Mouse (Mus musculus) intestine, embryonic 16.5 days (tissue): ENCODE measurements around the gene Hspbp1. TPM values are rescaled to one million over a fixed set of nuclear protein-coding genes. Genes with fewer than 3 reads are reported as not detected.

Experiments used
- ATAC-seq: fragments of 200-750 bp; cut with Nextera tagmentation; 2 replicates; pipeline ENCODE4 v1.8.0; 2017; ENCODE audit warnings: moderate TSS enrichment, moderate library complexity
- H3K27ac ChIP-seq: fragments of 300-500 bp; sonication (generic); 2 replicates; pipeline ENCODE4 v1.5.1; 2014; ENCODE audit warnings: mild to moderate bottlenecking, low read length
- H3K27me3 ChIP-seq: fragments of 300-500 bp; sonication (generic); replicated peaks from 2 replicates; pipeline ENCODE4 v1.6.1; 2014; ENCODE audit warnings: low read length, control low read depth, mixed read lengths; ENCODE audit not compliant: control insufficient read depth, insufficient read depth
- H3K36me3 ChIP-seq: fragments of 300-500 bp; sonication (generic); 2 replicates; pipeline ENCODE4 v1.6.1; 2014; ENCODE audit warnings: low read length, control low read depth; ENCODE audit not compliant: control insufficient read depth, insufficient read depth
- H3K4me1 ChIP-seq: fragments of 300-500 bp; sonication (generic); 2 replicates; pipeline ENCODE4 v1.6.1; 2014; ENCODE audit warnings: low read length, control low read depth, mixed read lengths; ENCODE audit not compliant: control insufficient read depth, insufficient read depth
- H3K4me2 ChIP-seq: fragments of 300-500 bp; sonication (generic); 2 replicates; pipeline ENCODE4 v1.6.1; 2014; ENCODE audit warnings: low read depth, low read length, control low read depth
- H3K4me3 ChIP-seq: fragments of 300-500 bp; sonication (generic); 2 replicates; pipeline ENCODE4 v1.5.1; 2014; ENCODE audit warnings: mild to moderate bottlenecking, low read length
- H3K9ac ChIP-seq: fragments of 300-500 bp; sonication (generic); 2 replicates; pipeline ENCODE4 v1.6.1; 2014; ENCODE audit warnings: low read depth, low read length
- H3K9me3 ChIP-seq: fragments of 300-500 bp; sonication (generic); 2 replicates; pipeline ENCODE4 v1.6.1; 2016; ENCODE audit warnings: low read length, control low read depth; ENCODE audit not compliant: control insufficient read depth
- WGBS: fragments of 180-500 bp; shearing (Covaris S2); extraction: QIAGEN DNeasy Blood & Tissue Kit; methylation state at CpG from one replicate; pipeline ENCODE4 v1.1.7; 2014; 5-methylcytosine and 5-hydroxymethylcytosine counted together
- polyA plus RNA-seq: library from polyadenylated mRNA; unstranded; fragments of >200 nt; fragmentation: Nextera tagmentation; extraction: Ambion mirVana; gene quantifications from 2 replicates; pipeline ENCODE4 v1.2.1, GENCODE M21; 2015

Gene Hspbp1
- polyA plus RNA-seq, 1 experiment from 2014 or later, result 95.4 TPM

- H3K36me3 ChIP-seq, result no peaks in the 10 kb centered on the region
- no peak overlapping the region for H3K27ac ChIP-seq
- H3K9me3 ChIP-seq, result no peaks in the 10 kb centered on the region
- H3K9ac ChIP-seq, result no peak overlapping the region
- H3K4me2 ChIP-seq, result no peak overlapping the region
- H3K27me3 ChIP-seq, result no peaks in the 10 kb centered on the region
- no peak for ATAC-seq
- no peak overlapping the region for H3K4me3 ChIP-seq
- peaks cover 30% of the 10 kb centered on the region for H3K4me1 ChIP-seq
- WGBS, result 85% methylated on average over 5 of the region's 5 CpGs
Observed at GRCm38 (mm10) chr7:4652726-4653125, 32.1 kb downstream of the Hspbp1 start.

DNA sequence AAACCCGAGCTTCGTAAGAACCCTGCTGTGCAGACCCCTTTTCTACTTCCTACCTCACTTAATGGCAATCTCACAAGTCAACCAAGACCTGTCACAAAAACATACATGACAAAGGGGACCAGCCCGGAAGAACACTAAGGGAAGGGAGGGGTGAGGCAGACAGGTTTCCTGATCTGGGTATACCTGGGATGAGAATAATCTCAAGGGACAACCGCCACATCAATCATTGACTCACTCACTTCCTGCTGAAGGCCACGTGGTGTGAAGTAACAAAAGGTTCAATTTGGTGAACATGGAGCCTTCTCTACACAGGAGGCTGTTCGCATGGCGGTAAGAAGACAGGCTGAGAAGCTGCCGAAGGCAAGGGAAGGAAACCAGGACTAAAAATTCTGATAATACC, 33.3 kb downstream of the Hspbp1 start:
- H3K27ac ChIP-seq, result no peak overlapping the region
- H3K4me1 ChIP-seq, result peaks cover 21% of the 10 kb centered on the region
- H3K4me3 ChIP-seq, result no peak overlapping the region
- H3K9ac ChIP-seq, result no peak overlapping the region
- 71% methylated on average over 8 of the region's 8 CpGs for WGBS
- no peaks in the 10 kb centered on the region for H3K36me3 ChIP-seq
- H3K4me2 ChIP-seq, result no peak overlapping the region
- H3K9me3 ChIP-seq, result no peaks in the 10 kb centered on the region
- H3K27me3 ChIP-seq, result no peaks in the 10 kb centered on the region
- peak; percentile 59 for ATAC-seq

DNA sequence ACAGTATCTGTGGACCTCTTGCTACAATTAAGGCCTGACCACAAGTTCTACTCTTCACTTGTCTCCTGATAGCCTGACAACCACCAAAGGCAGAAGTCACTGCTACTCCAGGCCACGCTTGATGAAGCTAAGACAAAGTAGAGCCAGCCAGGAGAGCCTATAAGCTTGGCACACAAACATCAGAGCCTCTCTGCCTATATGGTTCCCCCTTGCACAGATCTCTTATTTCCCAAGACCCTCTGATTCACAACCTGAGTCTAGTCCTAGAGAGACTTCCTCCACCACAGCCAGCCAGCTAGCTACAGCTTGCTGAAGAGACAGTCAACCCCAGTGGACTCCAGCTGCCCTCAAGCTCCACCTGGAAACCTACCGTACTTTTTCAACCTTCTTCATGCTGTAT, 36.9 kb downstream of the Hspbp1 start:
- H3K4me1 ChIP-seq, result peaks cover 6% of the 10 kb centered on the region; the same call in 1 of the 2 replicates
- H3K4me2 ChIP-seq, result no peak overlapping the region
- H3K36me3 ChIP-seq, result peaks cover 7% of the 10 kb centered on the region
- H3K9ac ChIP-seq, result no peak overlapping the region
- ATAC-seq, result no peak
- 87% methylated on average over 2 of the region's 2 CpGs for WGBS
- H3K27me3 ChIP-seq, result no peaks in the 10 kb centered on the region
- H3K4me3 ChIP-seq, result no peak overlapping the region
- no peaks in the 10 kb centered on the region for H3K9me3 ChIP-seq
- no peak overlapping the region for H3K27ac ChIP-seq

DNA sequence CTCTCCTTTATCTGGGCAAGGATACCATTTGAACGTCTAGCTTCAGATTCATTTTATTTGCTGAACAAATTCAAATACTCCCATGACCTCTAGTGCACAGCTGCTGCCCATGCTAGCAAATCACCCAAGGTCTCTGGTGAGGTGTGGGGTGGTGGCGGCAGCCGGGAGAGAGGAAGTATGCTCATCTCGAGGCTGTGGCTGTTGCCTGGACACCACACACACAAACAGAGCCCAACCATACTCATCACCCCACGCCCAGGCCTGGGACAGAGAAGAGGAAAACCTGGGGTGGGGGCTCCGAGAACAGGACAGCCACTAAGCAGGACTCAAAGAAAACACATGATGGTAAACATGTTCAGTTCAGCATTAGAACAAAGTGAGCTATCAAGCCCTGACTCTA, 37.6 kb downstream of the Hspbp1 start:
- peaks cover 12% of the 10 kb centered on the region for H3K36me3 ChIP-seq
- H3K27me3 ChIP-seq, result no peaks in the 10 kb centered on the region
- no peaks in the 10 kb centered on the region for H3K9me3 ChIP-seq
- 45% methylated on average over 6 of the region's 6 CpGs for WGBS
- no peak overlapping the region for H3K4me2 ChIP-seq
- no peak overlapping the region for H3K27ac ChIP-seq
- H3K4me1 ChIP-seq, result peaks cover 3% of the 10 kb centered on the region; the same call in 1 of the 2 replicates
- H3K4me3 ChIP-seq, result no peak overlapping the region
- peak; percentile 66; the same call in 1 of the 2 replicates for ATAC-seq
- H3K9ac ChIP-seq, result no peak overlapping the region

DNA sequence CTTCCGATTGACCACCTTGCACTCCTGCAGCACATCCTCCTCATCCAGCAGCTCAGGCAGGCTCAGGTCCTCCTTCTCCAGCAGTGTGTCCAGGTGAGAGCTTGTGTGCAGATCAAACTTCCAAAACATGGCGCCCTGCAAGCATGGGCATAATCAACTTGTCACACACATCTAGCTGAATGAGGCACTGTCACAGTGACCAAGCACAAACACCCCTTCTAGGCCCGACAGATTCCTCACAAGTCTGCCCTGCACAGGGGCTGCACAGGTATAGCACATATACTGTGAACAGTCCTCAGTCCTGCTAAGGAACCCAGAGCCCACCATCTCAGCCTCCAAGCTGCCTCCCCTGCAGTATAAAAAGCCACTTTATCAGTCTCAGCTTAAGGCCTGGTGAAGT, 38.1 kb downstream of the Hspbp1 start:
- Histone ChIP-seq H3K36me3 (peaks cover 12% of the 10 kb centered on the region), H3K9me3 (no peaks in the 10 kb centered on the region), H3K4me1 (0 out of 2 replicates have a peak, but pooled peaks cover 3% of the 10 kb centered on the region), H3K4me2 (no peak overlapping the region), H3K9ac (no peak overlapping the region), H3K27ac (no peak overlapping the region; the same call in 1 of the 2 replicates), H3K27me3 (no peaks in the 10 kb centered on the region), H3K4me3 (no peak overlapping the region)
- WGBS, result 84% methylated on average over 3 of the region's 3 CpGs
- ATAC-seq, result no peak

GRCm38 (mm10) chr7:4643225-4643624, 41.6 kb downstream of the Hspbp1 start:
- Histone ChIP-seq H3K27ac (no peak overlapping the region), H3K4me1 (0 out of 2 replicates have a peak, but pooled peaks cover 3% of the 10 kb centered on the region), H3K4me2 (no peak overlapping the region), H3K4me3 (no peak overlapping the region), H3K36me3 (peaks cover 31% of the 10 kb centered on the region), H3K27me3 (no peaks in the 10 kb centered on the region), H3K9ac (no peak overlapping the region), H3K9me3 (no peaks in the 10 kb centered on the region)
- no peak for ATAC-seq
- 93% methylated on average over 6 of the region's 6 CpGs for WGBS

GRCm38 (mm10) chr7:4641956-4642355, 42.9 kb downstream of the Hspbp1 start:
- no peak overlapping the region for H3K27ac ChIP-seq
- H3K27me3 ChIP-seq, result no peaks in the 10 kb centered on the region
- H3K9ac ChIP-seq, result no peak overlapping the region
- H3K4me2 ChIP-seq, result no peak overlapping the region
- H3K4me3 ChIP-seq, result no peak overlapping the region
- no peaks in the 10 kb centered on the region for H3K9me3 ChIP-seq
- no peaks in the 10 kb centered on the region for H3K4me1 ChIP-seq
- H3K36me3 ChIP-seq, result peaks cover 35% of the 10 kb centered on the region
- WGBS, result 79% methylated on average over 7 of the region's 7 CpGs
- no peak for ATAC-seq

GRCm38 (mm10) chr7:4641155-4641554, 43.7 kb downstream of the Hspbp1 start:
- Histone ChIP-seq H3K9ac (no peak overlapping the region), H3K4me2 (no peak overlapping the region), H3K36me3 (peaks cover 36% of the 10 kb centered on the region), H3K27ac (no peak overlapping the region), H3K27me3 (no peaks in the 10 kb centered on the region), H3K9me3 (no peaks in the 10 kb centered on the region), H3K4me1 (no peaks in the 10 kb centered on the region), H3K4me3 (no peak overlapping the region)
- no peak for ATAC-seq
- 81% methylated on average over 11 of the region's 11 CpGs for WGBS

DNA sequence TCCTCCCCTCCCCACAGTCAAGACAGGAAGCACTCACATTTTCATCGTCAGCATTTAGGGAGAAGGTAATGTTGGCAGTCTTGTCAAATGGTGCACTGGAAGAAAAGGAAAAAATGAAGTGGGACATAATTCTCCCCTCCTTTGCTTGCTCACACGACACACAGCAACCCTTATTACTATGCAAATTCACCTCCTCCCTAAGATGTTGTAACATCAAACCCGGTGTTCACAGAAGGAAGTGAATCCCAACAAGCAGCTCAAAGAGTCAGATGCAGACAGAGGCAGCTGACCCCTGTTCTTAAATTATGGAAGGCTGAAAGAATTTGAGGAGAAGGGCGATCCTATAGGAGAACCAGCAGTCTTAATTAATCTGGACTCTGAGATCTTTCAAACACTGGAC, 48.7 kb downstream of the Hspbp1 start:
- H3K9ac ChIP-seq, result no peak overlapping the region
- no peak overlapping the region for H3K27ac ChIP-seq
- H3K4me1 ChIP-seq, result no peaks in the 10 kb centered on the region
- H3K4me2 ChIP-seq, result no peak overlapping the region
- no peak for ATAC-seq
- H3K27me3 ChIP-seq, result no peaks in the 10 kb centered on the region
- WGBS, result 89% methylated on average over 4 of the region's 4 CpGs
- no peaks in the 10 kb centered on the region for H3K9me3 ChIP-seq
- peaks cover 49% of the 10 kb centered on the region for H3K36me3 ChIP-seq
- H3K4me3 ChIP-seq, result no peak overlapping the region

DNA sequence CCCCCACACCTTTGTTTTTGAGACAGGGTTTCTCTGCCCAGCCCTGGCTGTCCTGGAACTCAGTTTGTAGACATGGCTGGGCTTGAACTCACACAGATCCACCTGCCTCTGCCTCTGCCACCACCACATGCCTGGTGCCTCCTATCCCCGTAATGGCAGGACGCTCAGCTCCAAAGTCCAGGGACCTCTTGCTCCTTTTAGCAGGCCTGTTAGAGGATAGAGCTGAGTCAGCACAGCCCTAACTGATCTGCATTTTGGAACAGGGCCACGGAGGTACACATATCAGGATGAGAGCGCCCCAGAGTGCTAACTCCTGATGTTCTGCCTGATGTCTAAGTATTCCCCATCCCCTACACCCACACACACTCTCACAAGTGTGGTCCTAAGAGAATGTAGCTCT, 53.8 kb downstream of the Hspbp1 start, which contains the start of gene Tmem86b:
TSS of gene Tmem86b (minus strand) at position 392 of the 400 bp plus-strand sequence.
- WGBS, result 80% methylated on average over 4 of the region's 4 CpGs
- H3K9me3 ChIP-seq, result no peaks in the 10 kb centered on the region
- 0 out of 2 replicates have a peak, but pooled peaks cover 5% of the 10 kb centered on the region for H3K4me1 ChIP-seq
- ATAC-seq, result peak; percentile 36
- H3K9ac ChIP-seq, result no peak within 1 kb of the TSS
- H3K27me3 ChIP-seq, result no peaks in the 10 kb centered on the region
- peaks cover 36% of the 10 kb centered on the region for H3K36me3 ChIP-seq
- H3K27ac ChIP-seq, result peak within 1 kb of the TSS; percentile 66
- H3K4me2 ChIP-seq, result no peak within 1 kb of the TSS
- H3K4me3 ChIP-seq, result peak within 1 kb of the TSS; percentile 37
